Mouse (Mus musculus) liver, embryonic 14 days (tissue): ENCODE data around the gene Arhgef40. TPM values are rescaled to one million over a fixed set of nuclear protein-coding genes. Genes with fewer than 3 reads are reported as not detected.

Experiments
- polyA plus RNA-seq: library from polyadenylated mRNA; depleted of rRNA; stranded (reverse); fragments of >200 nt; gene quantifications from 2 replicates; pipeline ENCODE4 v1.2.3, GENCODE M21; 2012; rRNA removed

Arhgef40 gene
- 14.0 and 14.3 TPM in 2 replicates for polyA plus RNA-seq

GRCm38 (mm10) chr14:51984247-51985231 lies at the start of gene Arhgef40:
TSS of gene Arhgef40 (plus strand) at chr14:51984719.

GRCm38 (mm10) chr14:52015445-52016100 lies 31.1 kb downstream of the Arhgef40 start, which contains the start of gene Tmem253:
TSS of gene Tmem253 (plus strand) at chr14:52015658.

GRCm38 (mm10) chr14:52020486-52021137 lies 36.1 kb downstream of the Arhgef40 start, which contains the start of gene Zfp219:
TSS of gene Zfp219 (minus strand) at chr14:52020733.

GRCm38 (mm10) chr14:52042359-52042758 lies 57.8 kb downstream of the Arhgef40 start, which contains the start of gene Olfr221:
TSS of gene Olfr221 (minus strand) at chr14:52042459.

Other genes with a start within 250 kb of the Arhgef40 start
- not detected in 2 replicates for gene Ang4, start 211.1 kb upstream of the Arhgef40 start, polyA plus RNA-seq
- gene AY358078, start 184.7 kb upstream of the Arhgef40 start, polyA plus RNA-seq, result not detected in 2 replicates
- 24.3 and 26.4 TPM in 2 replicates for gene Ear6, start 131.0 kb upstream of the Arhgef40 start, polyA plus RNA-seq
- 8.5 and 9.5 TPM in 2 replicates for gene Mettl17, start 99.9 kb upstream of the Arhgef40 start, polyA plus RNA-seq
- 0.17 and 0.18 TPM in 2 replicates for gene Slc39a2, start 91.8 kb upstream of the Arhgef40 start, polyA plus RNA-seq
- 10.8 and 11.6 TPM in 2 replicates for gene Ndrg2, start 70.6 kb upstream of the Arhgef40 start, polyA plus RNA-seq
- gene Tppp2, start 66.3 kb upstream of the Arhgef40 start, polyA plus RNA-seq, result not detected in 2 replicates
- not detected in 2 replicates for gene Rnase13, start 61.9 kb upstream of the Arhgef40 start, polyA plus RNA-seq
- 0.03 and 0.05 TPM in 2 replicates for gene Tmem253, start 30.9 kb downstream of the Arhgef40 start, polyA plus RNA-seq
- gene Zfp219, start 36.0 kb downstream of the Arhgef40 start, polyA plus RNA-seq, result 9.1 and 10.2 TPM in 2 replicates
- gene Olfr221, start 57.7 kb downstream of the Arhgef40 start, polyA plus RNA-seq, result 0.01 and 0.05 TPM in 2 replicates
- 184 and 196 TPM in 2 replicates for gene Hnrnpc, start 119.3 kb downstream of the Arhgef40 start, polyA plus RNA-seq
- gene Rpgrip1, start 126.0 kb downstream of the Arhgef40 start, polyA plus RNA-seq, result 0.42 and 0.45 TPM in 2 replicates
- 29.1 and 30.1 TPM in 2 replicates for gene Supt16, start 212.7 kb downstream of the Arhgef40 start, polyA plus RNA-seq